Mouse (Mus musculus): ENCODE measurements at regions not wholly inside any gene's neighbourhood (a gene's known extent, or its start where the extent isn't known, plus 50 kb on each side); places are given as distances from the start of the nearest gene placed in this dataset.

- H3K4me2 ChIP-seq (ENCODE audit: insufficient read depth, low read depth, poor library complexity, severe bottlenecking), result no peak overlapping the region
- H3K36me3 ChIP-seq (replicated peaks in 1 of 2; ENCODE audit: control insufficient read depth in 1 of 2, insufficient read depth in 1 of 2, low read length in 1 of 2), result no peaks in the 10 kb centered on the region
- DNase-seq (ENCODE audit: extremely low read depth), result no peak
- no peaks in the 10 kb centered on the region for H3K9me3 ChIP-seq (replicated peaks; ENCODE audit: low read length)
- peaks cover 0 to 10% of the 10 kb centered on the region in 2 experiments; a peak in 2 of 4 replicates for H3K4me1 ChIP-seq (ENCODE audit: control insufficient read depth in 1 of 2, insufficient read depth in 2 of 2)
- no peak overlapping the region for H3K27ac ChIP-seq (ENCODE audit: insufficient read depth, low read depth)
- dilution Hi-C loops (cut with MboI; ENCODE audit: extremely low pct_ligation_motif_present, extremely low pct_unique_long_range_greater_than_20kb, low sequenced_read_pairs) (no loop called here), in situ Hi-C loops (cut with MboI; ENCODE audit: low pct_ligation_motif_present, low pct_unique_long_range_greater_than_20kb, low sequenced_read_pairs) (no loop called here)
- H3K79me2 ChIP-seq (replicated peaks; ENCODE audit: control insufficient read depth, extremely low read depth, insufficient read depth, poor library complexity, severe bottlenecking), result no peaks in the 10 kb centered on the region
- no peak for TF ChIP-seq UBTF (IDR thresholded peaks at IDR 0.05; ENCODE audit: low read depth, low read length)
- TF ChIP-seq USF1 (IDR thresholded peaks at IDR 0.05; ENCODE audit: low read depth, low read length), result no peak
- no peak for TF ChIP-seq CTCF (conservative IDR thresholded peaks at IDR 0.05 in 1 of 2, IDR thresholded peaks at IDR 0.05 in 1 of 2; ENCODE audit: low read depth in 2 of 2, low read length in 2 of 2)
- no peak for TF ChIP-seq JUND (conservative IDR thresholded peaks at IDR 0.05; ENCODE audit: low read depth, low read length)
- TF ChIP-seq ZMIZ1 (IDR thresholded peaks at IDR 0.05; ENCODE audit: low read depth, low read length), result no peak
- no peak for TF ChIP-seq POLR2AphosphoS2 (IDR thresholded peaks at IDR 0.05; ENCODE audit: low read depth, low read length)
- no peak for TF ChIP-seq NRF1 (IDR thresholded peaks at IDR 0.05; ENCODE audit: low read depth, low read length)
- TF ChIP-seq KAT2A (IDR thresholded peaks at IDR 0.05; ENCODE audit: insufficient replicate concordance, low read length), result no peak
- no peak for TF ChIP-seq MEF2A (IDR thresholded peaks at IDR 0.05; ENCODE audit: borderline replicate concordance, low read depth, low read length)
- no peak overlapping the region for H3K4me3 ChIP-seq (replicated peaks in 1 of 3; ENCODE audit: low read depth in 2 of 3, low read length in 2 of 3, poor library complexity in 1 of 3)
- no peaks in the 10 kb centered on the region for H3K27me3 ChIP-seq (replicated peaks)
- no peak overlapping the region for H3K9ac ChIP-seq (ENCODE audit: insufficient read depth, low read depth)
These were observed 1283.0 kb upstream of the Lrrc6 start for GRCm38 (mm10) chr15:67783754-67784153.

- in situ Hi-C loops (cut with MboI; ENCODE audit: low pct_ligation_motif_present, low pct_unique_long_range_greater_than_20kb, low sequenced_read_pairs), result no loop called here
- peaks cover 0 to 10% of the 10 kb centered on the region in 2 experiments; a peak in 2 of 4 replicates for H3K4me1 ChIP-seq (ENCODE audit: control insufficient read depth in 1 of 2, insufficient read depth in 2 of 2)
- DNase-seq (ENCODE audit: extremely low read depth), result no peak
- no peaks in the 10 kb centered on the region for H3K9me3 ChIP-seq (replicated peaks; ENCODE audit: low read length)
- no peak overlapping the region for H3K4me3 ChIP-seq (replicated peaks in 1 of 3; ENCODE audit: low read depth in 2 of 3, low read length in 2 of 3, poor library complexity in 1 of 3)
- no peaks in the 10 kb centered on the region for H3K36me3 ChIP-seq (replicated peaks in 1 of 2; ENCODE audit: control insufficient read depth in 1 of 2, insufficient read depth in 1 of 2, low read length in 1 of 2)
- no peak overlapping the region for H3K9ac ChIP-seq (ENCODE audit: insufficient read depth, low read depth)
- dilution Hi-C loops (cut with MboI; ENCODE audit: extremely low pct_ligation_motif_present, extremely low pct_unique_long_range_greater_than_20kb, low sequenced_read_pairs), result no loop called here
- no peaks in the 10 kb centered on the region for H3K27me3 ChIP-seq (replicated peaks)
- no peaks in the 10 kb centered on the region for H3K79me2 ChIP-seq (replicated peaks; ENCODE audit: control insufficient read depth, extremely low read depth, insufficient read depth, poor library complexity, severe bottlenecking)
- TF ChIP-seq UBTF (IDR thresholded peaks at IDR 0.05; ENCODE audit: low read depth, low read length) (no peak), SMC3 (IDR thresholded peaks at IDR 0.05; ENCODE audit: low read depth, low read length) (no peak), MYC (IDR thresholded peaks at IDR 0.05; ENCODE audit: low read depth, low read length) (no peak), GABPA (IDR thresholded peaks at IDR 0.05; ENCODE audit: insufficient replicate concordance, low read depth, low read length) (no peak), MAFK (IDR thresholded peaks at IDR 0.05; ENCODE audit: insufficient replicate concordance, low read length) (no peak), ELF1 (IDR thresholded peaks at IDR 0.05; ENCODE audit: low read depth, low read length) (no peak), IRF4 (IDR thresholded peaks at IDR 0.05; ENCODE audit: low read depth, low read length) (no peak), MAZ (IDR thresholded peaks at IDR 0.05; ENCODE audit: low read depth, low read length) (no peak), POLR2A (IDR thresholded peaks at IDR 0.05; ENCODE audit: low read depth, low read length) (no peak)
- no peak overlapping the region for H3K27ac ChIP-seq (ENCODE audit: insufficient read depth, low read depth)
- H3K4me2 ChIP-seq (ENCODE audit: insufficient read depth, low read depth, poor library complexity, severe bottlenecking), result no peak overlapping the region
These were observed 1281.8 kb upstream of the Lrrc6 start for GRCm38 (mm10) chr15:67782505-67782904.

All from CH12.LX (cell line).